Mouse (Mus musculus) cerebellum, postnatal 10 days (tissue): ENCODE measurements around the gene Fam102a.

ENCODE experiments used
- DNase-seq, 2 experiments: peaks; one replicate each; pipeline ENCODE4 v3.0.0; 2021; ENCODE audit warnings: mixed read lengths in 2 of 2

Gene Fam102a

DNA sequence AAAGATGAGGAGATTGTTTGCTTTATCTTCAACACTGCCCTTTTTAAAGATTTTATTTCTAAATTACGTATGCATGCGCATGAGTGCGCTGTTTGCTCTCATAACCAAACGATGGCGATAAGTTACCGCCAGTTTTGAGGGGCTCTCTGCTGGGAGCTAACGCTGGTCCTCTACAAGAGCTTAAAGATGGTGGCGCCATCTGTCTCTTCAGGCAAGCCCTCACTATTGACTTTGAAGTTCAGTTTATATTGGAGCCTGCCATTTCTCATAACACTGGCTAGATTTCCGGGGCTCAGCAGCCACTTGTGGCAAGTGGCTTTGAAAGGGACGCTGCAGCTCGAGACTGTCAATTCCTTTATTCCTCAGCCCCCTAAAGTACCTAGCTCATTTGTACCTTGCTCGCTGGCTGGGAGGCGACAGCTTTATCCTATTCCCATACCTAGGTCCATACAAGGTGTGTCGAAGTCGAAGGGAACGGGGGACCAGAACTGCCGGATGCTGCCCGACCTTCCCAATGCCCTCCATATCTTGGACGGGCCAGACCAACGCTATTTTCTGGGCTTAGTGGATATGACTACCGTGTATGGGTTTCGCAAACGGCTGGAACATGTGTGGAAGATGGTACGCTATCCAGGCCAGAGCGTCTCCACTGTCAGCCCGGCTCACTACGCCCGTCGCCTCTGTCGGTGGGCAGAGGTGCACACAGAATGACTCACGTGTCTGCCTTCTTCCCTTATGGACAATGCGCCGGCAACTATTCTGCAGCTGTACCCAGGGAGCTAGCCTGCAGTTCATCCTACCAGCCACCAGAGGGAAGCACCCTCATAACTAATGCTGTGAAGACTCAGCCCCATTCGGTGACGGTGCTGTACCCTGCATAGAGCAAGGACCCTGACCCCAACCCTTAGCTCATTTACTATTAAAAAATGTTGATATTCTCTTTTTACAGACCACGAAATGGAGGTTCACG is 48.0 kb downstream of the Fam102a start:
- peak; percentile 91 to 93 for DNase-seq

DNA sequence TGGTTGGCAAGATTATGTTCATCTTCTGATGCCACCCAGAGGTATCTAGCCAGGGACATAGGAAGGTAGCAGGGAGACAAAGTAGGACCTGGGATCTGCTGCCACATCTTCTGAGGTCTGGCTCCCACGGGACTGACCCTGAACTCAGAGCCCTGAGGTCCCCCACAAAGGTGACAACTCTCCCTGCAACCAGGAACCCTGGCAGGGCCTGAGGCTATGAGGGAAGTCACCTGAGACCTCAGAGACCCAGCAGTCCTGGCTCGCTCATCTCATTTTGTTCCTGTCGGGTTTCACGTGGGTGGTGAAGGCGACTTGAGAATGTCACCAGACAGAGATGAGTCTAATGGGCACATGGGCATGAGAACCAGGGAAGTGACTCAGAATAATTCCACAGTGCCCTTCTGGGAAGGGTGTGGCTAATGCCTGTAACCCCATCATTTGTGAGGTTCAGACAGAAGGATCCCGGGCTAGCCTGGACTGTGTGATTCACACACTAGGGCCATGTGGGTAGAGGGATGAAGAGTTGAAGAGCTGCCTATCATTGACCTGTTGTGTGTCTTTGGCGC is 50.1 kb downstream of the Fam102a start:
- DNase-seq: peak in 1 of 2 experiments; percentile 24

DNA sequence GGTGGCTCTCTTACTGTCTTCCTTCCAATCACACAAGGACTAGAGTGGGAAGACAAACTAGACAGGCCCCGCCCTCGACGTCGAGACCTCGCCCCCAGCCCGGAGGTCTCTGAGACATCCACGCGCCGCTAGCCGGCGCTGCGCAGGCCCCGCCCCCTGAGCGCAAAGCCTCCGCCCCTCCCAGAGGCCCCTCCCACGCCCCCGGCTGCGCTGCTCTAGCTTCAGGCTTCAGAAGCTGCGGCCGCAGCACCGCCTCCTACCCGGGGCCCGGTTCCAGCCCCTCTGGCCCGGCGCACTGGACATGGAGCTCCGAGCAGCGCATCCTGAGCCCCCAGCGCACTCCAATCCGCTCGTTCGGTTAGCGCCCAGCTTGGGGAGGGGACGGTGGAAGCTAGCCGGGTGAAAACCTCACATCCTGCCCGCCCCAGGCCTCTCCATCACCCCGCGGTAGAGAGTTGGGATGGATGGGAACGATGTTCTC is 51.8 kb downstream of the Fam102a start, which contains the start of gene St6galnac4:
St6galnac4 (plus strand) TSS at position 225 of the 481 bp plus-strand sequence.
- peak; percentile 97 to 98 for DNase-seq

DNA sequence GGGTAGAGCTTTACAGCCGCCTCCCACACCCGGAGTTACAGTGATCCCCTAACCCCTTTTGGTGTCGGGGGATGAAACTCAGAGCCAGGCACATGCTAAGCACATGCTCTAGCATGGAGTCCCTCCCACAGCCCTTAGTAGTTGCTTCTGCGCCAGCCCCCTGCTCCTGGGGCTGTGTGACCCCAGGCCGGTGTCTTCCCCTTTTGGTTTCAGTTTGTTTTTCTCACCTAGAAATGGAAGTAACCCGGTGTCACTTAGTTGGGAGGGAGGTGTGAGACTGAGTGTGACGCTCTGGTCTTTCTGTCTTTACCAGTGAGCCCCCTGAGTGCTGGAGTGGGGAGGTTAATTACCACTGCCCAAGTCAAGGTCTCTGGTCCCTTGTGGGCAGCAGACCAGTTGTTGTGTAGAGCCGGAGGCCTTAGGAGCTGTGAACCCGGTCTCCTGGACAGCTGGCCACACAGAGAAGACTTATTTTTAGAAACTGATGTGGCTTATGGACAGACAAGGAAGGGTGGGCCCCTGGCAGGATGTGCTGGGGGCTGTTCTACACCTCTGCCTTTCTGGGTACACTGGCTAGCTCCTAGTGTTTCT is 52.7 kb downstream of the Fam102a start:
- peak; percentile 32 to 43 for DNase-seq

DNA sequence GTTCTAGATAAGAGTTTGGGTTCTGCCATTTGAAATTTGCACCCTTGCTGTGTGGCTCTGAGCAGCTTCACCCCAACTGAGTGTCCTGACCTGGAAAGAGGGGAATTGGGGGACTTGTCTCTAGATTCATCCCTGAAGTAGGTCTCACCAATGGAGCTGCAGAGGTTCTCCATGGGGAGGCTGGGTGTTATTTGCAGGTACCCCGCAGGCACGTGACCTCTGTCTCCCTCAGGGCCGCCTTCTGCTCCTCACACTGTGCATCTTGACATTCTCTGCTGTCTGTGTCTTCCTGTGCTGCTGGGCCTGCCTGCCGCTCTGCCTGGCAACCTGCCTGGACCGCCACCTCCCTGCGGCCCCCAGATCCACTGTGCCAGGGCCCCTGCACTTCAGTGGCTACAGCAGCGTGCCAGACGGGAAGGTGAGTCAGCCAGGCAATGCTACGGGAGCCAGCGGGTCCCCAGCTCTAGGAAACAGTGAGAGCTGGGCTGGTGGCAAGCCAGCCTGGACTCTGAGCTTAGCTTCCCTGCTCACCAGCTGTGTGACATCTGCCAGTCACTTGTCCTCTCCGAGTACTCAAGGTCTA is 54.2 kb downstream of the Fam102a start:
- DNase-seq: peak; percentile 93 to 96

DNA sequence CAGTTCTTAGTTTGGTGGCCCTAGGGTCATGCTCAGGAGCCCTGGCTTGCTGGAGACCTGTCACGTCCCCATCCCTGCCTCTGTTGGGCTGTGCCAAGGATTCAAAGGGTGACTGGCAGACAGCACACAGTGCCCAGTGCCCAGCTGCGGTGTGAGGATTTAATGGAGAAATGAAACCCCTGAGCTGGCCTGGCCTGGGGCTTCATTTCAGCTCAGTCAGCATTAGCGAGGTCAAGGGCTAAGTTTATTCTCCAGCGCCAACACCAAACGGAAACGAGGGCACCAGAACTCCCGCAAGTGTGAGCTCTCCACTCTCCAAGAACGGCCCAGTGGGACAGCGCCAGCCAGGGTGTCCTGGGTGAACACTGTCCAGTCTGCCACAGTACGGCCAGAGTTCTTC is 55.1 kb downstream of the Fam102a start:
- peak; percentile 56 to 57 for DNase-seq

DNA sequence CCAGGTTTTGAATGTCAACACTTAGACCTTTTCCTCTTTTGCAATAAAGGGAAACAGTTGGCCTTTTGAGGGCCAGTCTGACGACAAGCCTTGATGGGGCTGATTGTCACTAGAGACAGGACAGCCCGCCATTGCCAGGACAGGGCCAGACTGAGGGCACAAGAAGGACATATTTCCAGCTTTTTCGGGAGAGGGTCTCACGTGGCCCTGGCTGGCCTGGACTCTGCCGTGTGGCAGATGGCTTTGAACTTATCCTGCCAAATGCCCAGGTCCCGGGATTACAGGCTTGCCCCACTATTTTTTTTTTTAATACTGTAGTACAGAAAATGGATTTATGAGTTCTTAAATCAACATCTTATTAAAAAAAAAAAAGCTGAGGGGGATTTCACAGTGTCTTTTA is 56.1 kb downstream of the Fam102a start:
- peak; percentile 67 to 80 for DNase-seq

DNA sequence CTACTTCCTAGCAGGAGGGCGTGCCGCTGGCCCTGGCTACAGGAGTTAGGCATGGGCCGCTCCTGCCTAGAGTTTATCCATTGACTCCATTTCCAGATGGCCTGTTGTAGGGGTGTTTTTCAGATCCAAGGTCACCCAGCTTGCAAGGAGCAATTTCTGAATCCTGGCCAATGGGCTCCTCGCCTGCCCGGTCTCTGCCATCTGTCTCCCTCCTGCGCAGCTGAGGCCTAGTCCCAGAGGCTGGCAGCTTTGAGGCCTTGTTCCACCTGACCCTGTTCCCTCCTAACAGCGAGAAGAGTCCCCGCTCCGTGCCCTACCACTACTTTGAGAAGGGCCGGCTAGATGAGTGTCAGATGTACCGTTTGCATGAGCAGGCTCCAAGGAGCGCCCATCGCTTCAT is 61.6 kb downstream of the Fam102a start:
- peak; percentile 94 to 96 for DNase-seq

DNA sequence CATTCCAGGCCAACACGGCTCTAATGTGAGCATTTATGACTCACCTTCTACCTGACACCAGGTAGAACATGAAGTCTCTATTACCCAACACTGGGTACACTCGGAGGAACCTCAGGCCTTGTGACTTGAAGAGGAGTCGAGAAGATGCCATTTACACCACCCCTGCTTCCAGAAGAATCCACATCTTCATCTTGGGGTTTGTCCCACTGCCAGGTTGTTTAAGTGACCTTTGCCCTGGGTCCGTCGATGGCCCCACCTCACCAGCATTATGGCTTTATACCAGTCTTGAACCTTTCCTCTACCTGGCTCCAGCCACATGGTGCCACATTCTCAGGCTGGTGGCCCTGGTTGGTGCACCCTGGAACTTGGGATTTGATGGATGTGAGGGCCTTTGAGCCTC is 62.1 kb downstream of the Fam102a start:
- no peak for DNase-seq

DNA sequence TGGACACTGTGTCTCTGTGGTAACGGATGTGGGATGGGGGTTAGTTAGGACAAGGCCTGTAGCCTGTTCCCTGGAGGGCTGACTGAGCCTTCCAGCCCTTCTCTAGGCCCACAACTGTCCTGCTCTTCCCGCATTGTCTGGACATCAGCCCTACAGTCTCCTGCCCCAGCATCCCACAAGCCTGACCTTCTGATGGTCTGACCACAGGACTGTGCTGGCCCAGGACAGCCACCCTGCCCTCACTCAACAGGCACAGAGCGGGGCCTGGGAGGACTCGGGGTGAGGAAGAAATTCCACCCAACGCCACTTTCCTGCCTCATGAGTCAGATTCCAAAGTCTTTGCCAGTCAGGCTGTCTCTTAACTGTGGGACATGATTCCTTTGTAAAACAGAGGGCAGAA is 62.6 kb downstream of the Fam102a start:
- no peak for DNase-seq

DNA sequence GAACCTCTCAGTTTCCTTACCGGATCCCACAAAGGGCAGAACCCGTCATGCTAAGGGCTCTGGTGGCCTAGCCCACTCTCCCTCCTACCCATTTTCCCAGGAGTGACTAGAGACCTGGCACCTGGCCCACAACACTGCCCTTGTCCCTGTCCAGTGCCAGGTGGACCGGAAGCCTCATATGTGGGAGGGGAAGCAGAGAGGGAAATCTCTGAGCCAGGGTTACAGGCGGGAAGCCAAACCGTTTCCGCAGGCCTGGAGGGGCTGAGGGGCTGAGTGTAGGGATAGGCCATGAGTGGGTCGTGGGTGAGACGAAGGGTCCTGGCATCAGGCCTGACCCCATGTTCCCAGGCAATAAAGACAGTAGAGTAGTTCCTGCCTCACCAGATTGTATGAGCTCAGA is 63.4 kb downstream of the Fam102a start:
- DNase-seq: peak; percentile 88 to 92

DNA sequence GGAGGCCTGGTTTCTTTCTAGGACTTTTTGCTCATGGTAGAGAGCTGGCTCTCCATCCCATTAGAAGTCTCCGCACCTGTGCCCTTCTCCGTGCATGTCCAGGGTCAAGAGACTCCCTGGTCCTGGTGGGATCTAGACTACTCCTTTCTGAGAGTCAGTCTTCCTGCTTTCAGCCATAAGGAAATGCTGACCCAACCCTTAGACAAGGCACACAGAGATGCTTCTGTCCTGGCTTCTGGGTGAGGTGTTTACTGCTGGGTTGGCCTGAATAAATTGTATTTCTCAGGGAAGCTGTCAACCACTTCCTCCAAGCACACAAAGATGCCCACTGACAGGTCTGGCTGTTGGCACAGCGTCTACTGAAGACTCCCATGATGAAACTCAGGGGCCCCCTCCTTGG is 64.3 kb downstream of the Fam102a start, which contains the start of gene St6galnac6:
St6galnac6 (plus strand) TSS at position 301 of the 400 bp plus-strand sequence.
- DNase-seq: no peak

DNA sequence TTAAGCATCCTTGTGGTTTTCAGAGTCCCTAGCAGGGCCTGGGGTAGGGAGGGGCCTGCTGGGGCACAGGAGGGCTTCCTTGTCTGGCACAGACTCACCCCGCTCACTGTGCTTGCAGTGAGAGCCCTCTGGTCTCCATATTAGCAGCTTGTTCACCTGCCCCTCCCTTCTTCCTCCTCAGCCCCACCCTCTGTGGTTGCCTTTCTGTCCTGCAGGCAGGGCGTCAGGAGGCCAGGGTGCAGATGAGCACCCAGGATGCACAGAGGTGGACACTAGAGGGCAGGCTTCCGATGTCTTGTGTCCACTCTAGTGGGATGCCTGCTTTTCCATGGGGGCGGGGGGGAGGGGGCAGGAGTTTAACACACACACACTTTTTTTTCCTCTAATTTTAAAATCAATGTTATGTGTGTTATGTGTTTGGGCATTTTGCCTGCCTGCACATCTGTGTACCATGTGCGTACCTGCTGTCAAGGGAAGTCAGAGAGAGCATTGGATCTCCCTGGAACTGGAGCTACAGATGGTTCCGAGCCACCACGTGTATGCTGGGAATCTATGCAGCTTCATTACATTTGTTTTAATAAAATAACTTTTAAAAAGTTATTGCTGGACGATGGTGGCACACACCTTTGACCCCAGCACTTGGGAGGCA is 66.4 kb downstream of the Fam102a start:
- DNase-seq: peak; percentile 69 to 71

DNA sequence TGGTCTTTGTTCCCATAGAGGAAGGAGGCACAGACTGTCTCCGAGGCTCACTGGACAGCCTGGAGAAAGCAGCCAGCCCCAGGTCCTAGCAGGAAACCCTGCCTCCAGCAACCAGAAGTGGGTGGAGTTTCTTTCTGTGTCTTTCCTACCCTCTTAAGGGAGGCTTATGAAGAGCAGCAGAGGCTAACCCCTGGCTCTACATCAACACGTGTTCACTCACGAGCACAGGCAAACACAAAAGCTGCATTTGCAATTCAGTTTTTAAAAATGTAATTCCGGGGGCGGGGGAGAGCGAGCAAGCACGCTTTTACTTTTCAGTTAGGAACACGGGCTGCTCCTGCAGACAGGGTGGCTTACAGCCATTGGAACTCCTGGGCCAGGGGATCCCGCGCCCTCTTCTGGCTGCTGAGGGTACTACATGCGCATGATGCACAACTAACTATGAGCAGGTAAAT is 67.5 kb downstream of the Fam102a start:
- DNase-seq: peak; percentile 96 to 98

DNA sequence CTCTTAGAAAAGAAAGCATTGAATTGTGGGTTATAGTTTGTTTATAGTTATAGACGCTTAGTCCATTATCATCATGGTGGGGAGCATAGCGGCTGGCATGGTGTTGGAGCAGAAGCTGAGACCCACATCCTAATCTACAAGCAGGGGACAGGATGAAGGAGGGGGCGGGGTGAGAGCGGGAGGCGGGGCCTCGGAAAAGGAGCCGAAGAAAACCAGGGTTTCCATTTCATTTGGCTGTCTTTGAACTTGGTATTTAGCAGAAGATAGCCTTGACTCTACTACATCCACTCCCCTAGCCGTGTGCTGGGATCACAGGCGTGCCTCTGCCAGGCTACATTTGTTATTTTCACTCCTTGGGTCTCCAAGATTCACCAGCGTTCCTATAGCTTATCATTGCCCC is 69.5 kb downstream of the Fam102a start:
- peak in 1 of 2 experiments; percentile 32 for DNase-seq

DNA sequence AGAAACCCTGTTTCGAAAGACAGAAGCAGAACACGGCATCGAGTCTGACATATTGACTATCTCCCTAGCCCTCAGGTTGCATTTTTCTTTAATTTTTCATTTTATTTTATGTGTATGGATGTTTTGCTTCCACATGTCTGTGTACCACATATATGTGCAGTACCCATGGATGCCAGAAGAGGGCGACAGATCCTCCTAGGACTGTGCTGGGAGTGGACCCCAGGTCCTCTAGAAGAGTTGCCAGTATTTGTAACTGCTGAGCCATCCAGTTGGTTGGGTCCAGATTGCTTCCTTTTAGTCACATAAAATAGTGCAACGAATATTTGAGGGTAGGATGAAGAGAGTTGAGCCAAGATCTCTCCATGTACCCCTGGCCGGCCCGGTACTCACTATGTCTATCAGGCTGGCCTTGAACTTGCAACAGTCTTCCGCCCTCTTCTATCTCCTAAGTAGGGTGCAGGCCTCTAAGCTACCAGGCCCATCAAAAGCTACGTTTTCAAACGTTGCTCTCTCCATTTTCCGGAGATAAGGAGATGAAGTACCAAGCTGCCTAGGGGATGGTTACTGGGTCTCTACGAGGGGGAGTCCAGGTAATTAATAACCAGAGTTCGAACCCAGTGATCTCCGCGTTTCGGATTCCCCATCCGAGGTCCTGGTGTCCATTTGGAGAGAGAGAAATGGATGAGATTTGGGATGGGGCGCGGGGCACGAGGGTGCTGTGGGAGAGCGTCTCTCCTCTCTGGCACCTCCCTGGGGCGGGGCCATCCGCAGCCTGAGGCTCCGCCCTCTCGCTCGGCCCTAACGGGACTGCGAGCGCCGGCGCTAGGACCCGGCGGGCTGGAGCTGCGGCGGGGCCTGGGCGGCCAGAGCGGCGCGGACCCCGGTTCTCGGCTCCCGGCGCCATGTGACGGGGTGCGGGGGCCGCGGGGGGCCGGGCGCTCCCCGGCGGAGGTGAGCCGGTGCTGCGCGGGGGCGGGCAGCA is 71.3 kb downstream of the Fam102a start:
- peak; percentile 91 to 94 for DNase-seq

DNA sequence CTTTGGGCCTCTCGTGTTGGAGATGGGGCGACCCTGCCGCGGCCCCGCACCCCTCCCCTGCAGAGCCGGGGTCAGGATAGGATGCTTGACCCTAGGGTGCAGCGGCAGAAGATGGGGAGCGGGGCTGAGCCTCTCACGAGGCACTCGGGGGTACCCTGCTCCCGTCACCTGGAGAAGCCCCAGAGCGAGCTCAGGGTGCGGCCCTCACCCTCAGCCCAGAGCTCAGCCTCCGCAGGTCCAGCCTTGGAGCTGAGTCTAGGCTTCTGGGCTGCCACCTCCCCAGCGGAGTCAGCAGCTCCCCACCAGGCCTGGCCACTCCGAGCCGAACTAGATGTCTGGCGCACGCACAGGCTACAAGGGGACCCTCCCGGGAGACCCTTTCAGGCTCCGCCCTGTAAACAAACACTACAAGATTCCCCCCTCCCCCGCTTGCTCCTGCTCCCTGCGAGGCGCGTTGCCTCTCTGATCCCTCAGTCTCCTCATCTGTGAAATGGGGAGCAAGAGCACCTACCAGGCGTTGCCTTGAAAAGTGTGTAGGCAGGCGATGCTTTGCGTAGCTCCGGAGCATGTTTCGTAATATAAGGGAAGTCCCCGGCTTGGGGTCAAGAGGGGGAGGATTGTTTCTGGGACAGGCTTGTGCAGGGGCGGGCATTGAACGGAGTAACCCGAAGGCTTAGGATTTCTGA is 72.3 kb downstream of the Fam102a start:
- DNase-seq: peak; percentile 66 to 68

DNA sequence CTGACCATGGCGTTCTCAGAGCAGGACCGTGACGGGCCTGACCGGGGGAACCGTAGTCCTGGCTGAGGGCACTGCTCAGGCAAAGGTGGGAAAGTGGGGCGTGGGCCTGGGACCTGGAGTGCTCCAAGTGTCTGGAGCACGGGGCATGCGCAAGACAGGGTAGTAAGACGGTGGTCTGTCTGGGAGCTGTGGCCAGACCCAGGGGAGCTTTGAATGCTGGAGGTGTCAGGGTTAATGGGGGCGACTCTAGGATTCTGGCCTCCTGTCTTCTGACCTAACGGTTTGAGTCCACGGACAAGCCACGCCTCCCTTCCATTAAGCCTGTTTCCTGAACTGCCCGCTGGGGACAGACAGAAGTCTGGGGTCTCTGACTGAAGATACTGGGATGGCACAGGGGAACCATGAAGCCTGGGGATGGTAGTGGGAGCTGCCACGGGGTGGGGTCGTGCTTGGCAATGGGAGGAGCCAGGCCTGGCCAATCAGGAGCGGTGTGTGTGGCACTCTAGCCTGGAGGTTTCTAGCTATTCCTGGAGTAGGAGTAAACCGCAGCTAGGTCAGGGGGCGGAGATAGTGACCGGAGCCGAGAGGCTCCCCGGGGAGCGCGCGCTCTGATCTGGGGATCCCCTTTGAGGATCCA is 73.1 kb downstream of the Fam102a start:
- peak; percentile 67 to 68 for DNase-seq

DNA sequence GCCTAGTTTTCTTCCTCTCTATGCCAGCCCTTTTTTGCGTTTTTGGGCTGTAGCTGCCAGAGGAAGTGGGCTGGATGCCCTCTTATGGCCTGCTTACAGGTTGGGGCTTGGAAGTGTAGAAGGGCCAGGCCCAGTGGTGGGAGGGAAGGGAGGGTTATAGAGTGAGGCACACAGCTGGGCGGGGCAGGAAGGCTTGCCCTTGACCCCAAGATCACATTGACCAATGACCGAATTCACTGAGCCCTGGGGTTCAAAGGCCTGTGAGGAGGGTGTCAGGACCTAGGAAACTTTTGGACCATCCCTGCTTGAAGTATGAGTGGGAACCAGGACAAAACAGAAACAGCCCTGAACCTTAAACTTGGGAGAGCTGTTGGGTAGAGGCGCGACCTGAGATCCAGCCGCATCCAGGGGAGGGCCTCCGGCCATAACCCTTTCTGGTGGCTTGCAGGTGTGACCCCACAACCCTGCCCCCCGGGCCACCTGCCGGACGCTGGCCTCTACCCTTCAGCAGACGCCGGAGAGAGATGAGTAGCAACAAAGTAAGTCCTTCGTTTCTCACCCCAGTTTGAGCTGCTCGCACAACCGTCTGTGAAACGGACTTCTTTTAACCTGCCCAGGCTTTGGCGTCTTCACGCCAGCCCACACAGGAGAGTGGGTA is 73.8 kb downstream of the Fam102a start:
- no peak for DNase-seq
